Mouse (Mus musculus) kidney, adult 2 months (tissue): ENCODE measurements around the gene Ercc8. TPM values are rescaled to one million over a fixed set of nuclear protein-coding genes. Genes with fewer than 3 reads are reported as not detected.

Experiments
- DNase-seq: peaks from one replicate; pipeline ENCODE4 v3.0.0; 2021
- H3K27ac ChIP-seq: fragments of 200-500 bp; 2 replicates; pipeline ENCODE4 v1.5.1; 2012; ENCODE audit warnings: low read depth, low read length, control low read depth, inconsistent platforms; ENCODE audit not compliant: insufficient read depth
- H3K27me3 ChIP-seq: fragments of 200-500 bp; replicated peaks from 2 replicates; pipeline ENCODE4 v1.6.1; 2012; ENCODE audit warnings: mild to moderate bottlenecking, moderate library complexity, low read length, inconsistent platforms; ENCODE audit not compliant: control insufficient read depth, insufficient read depth
- H3K36me3 ChIP-seq: fragments of 200-500 bp; 2 replicates; pipeline ENCODE4 v1.6.1; 2012; ENCODE audit warnings: mild to moderate bottlenecking, moderate library complexity, low read length, inconsistent platforms; ENCODE audit not compliant: control insufficient read depth, insufficient read depth
- H3K4me1 ChIP-seq: fragments of 200-500 bp; 2 replicates; pipeline ENCODE4 v1.6.1; 2011; ENCODE audit warnings: low read length; ENCODE audit not compliant: control insufficient read depth, insufficient read depth
- H3K4me3 ChIP-seq: fragments of 200-500 bp; 2 replicates; pipeline ENCODE4 v1.5.1; 2011; ENCODE audit warnings: mild to moderate bottlenecking, low read depth, low read length, control low read depth; ENCODE audit not compliant: insufficient read depth
- CTCF ChIP-seq: fragments of 200-500 bp; conservative IDR thresholded peaks from 2 replicates; pipeline ENCODE4 v1.5.1; 2011; ENCODE audit warnings: low read depth, mild to moderate bottlenecking, control low read depth, low read length, moderate library complexity, mixed read lengths; ENCODE audit not compliant: insufficient read depth, insufficient read length
- POLR2A ChIP-seq: fragments of 200-500 bp; IDR thresholded peaks from one replicate; pipeline ENCODE4 v1.6.1; 2011; ENCODE audit warnings: low read depth, low read length, control low read depth
- WGBS: fragments of 180-500 bp; shearing (Covaris S2); methylation state at CpG from one replicate; pipeline ENCODE4 v1.1.7; 2018; 5-methylcytosine and 5-hydroxymethylcytosine counted together
- polyA plus RNA-seq: library from polyadenylated mRNA; depleted of rRNA; stranded (reverse); fragments of >200 nt; gene quantifications from 2 replicates; pipeline ENCODE4 v1.2.3, GENCODE M21; 2012

Gene Ercc8
- polyA plus RNA-seq, 1 experiment: 6.4 TPM

DNA sequence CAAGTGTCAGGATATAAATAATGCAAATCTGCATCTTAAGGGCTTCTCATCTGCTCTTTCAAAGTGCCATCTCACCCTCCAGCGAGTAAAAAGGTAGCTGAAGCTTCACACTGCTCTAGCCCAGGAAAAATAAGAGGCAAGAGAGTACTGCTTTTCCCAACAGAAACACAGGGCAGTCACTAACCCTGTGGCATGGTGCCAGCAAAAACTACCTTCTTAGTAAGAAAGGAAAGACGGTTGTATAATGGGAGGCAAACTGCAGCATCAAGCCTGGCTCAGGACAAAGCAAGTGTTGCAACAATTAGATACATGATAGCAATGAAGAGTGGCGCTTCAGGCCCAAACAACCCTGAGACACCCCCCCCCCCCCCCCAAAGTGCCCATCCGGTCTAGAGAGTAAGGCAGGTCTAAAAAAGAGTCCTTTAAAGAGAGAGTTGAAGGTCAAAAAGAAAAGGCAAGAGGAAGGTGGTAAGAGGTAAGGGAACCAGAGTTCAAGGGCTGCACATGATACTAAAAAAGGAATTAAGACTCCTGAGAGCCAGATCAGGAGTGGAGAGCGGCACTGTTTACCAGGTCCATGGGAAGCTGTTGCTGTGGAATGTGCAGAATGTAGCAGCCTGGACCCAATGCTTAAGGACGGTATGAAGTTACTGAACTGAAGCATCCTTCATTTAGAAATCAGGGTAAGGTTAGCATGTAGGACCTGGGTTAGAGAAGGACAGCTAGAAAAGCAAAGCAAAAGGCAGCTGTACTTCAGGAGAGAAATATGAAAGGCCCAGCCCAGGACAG, 26.3 kb upstream of the Ercc8 start:
- 44% methylated on average over 6 of the region's 6 CpGs for WGBS
- DNase-seq: peak; percentile 55
- TF ChIP-seq CTCF (no peak), POLR2A (no peak)
- Histone ChIP-seq H3K4me3 (no peak overlapping the region), H3K27ac (no peak overlapping the region), H3K4me1 (no peaks in the 10 kb centered on the region; the same call in 1 of the 2 replicates), H3K27me3 (no peaks in the 10 kb centered on the region), H3K36me3 (no peaks in the 10 kb centered on the region)

- H3K4me1 ChIP-seq: no peaks in the 10 kb centered on the region; the same call in 1 of the 2 replicates
- DNase-seq: no peak
- no peak overlapping the region for H3K4me3 ChIP-seq
- WGBS: 85% methylated on average over 6 of the region's 6 CpGs
- H3K27me3 ChIP-seq: no peaks in the 10 kb centered on the region
- no peaks in the 10 kb centered on the region for H3K36me3 ChIP-seq
- TF ChIP-seq CTCF: no peak
- TF ChIP-seq POLR2A: no peak
- no peak overlapping the region for H3K27ac ChIP-seq
Measured at GRCm38 (mm10) chr13:108135617-108136016, 22.9 kb upstream of the Ercc8 start.

DNA sequence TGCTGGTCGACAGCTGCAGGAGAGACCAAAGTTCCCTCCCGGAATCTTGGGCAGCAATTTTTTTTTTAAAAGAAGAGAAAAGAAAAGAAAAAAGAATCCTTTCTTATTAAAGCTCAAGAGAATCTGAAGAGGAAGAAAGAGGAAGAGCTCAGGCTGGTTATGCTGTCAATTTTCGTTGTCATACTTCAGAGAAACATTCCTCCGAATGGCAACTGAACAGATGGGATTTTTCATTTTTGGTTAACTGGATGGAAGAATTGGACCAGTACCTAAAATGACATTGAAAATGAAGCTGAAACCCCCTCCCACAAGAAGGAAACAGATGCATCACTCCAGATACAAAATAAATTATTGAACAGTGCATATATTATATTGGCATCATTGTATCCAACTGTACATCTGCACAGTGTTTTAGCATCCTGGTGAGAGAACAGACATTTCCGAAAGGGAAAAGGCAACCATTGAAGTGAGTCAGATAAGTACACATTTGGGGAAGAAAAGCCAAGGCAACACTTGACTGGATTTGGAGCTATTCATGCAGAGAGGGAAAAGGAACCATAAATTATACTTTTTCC, 20.0 kb upstream of the Ercc8 start:
- WGBS: 53% methylated on average over 5 of the region's 5 CpGs
- TF ChIP-seq POLR2A: no peak
- Histone ChIP-seq H3K4me3 (no peak overlapping the region), H3K27me3 (no peaks in the 10 kb centered on the region), H3K27ac (no peak overlapping the region), H3K4me1 (no peaks in the 10 kb centered on the region), H3K36me3 (no peaks in the 10 kb centered on the region)
- no peak for DNase-seq

GRCm38 (mm10) chr13:108144086-108144485, 14.4 kb upstream of the Ercc8 start:
- Histone ChIP-seq H3K27me3 (no peaks in the 10 kb centered on the region), H3K4me1 (no peaks in the 10 kb centered on the region), H3K4me3 (no peak overlapping the region), H3K27ac (no peak overlapping the region), H3K36me3 (no peaks in the 10 kb centered on the region)
- TF ChIP-seq CTCF: no peak
- no peak for TF ChIP-seq POLR2A
- no peak for DNase-seq
- 81% methylated on average over 8 of the region's 8 CpGs for WGBS

DNA sequence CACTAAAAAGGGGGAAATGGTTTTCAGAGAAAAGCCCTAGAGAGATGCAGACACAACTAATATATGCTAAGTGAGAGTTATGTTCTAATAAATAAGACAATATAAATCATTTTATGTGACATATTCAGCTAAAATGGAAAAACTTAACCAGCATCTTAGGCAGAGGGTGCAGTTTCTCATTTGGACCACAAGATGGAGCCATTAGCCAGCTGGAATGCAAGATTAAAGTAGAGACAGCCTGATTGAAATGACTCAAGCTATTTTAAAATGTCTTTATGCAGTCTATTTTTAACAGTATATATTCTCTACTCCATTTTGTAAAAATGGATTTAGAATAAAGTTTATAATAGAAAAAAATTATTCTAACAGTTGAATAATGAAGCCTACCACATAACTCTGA, 6.7 kb upstream of the Ercc8 start:
- Histone ChIP-seq H3K27ac (no peak overlapping the region), H3K4me1 (no peaks in the 10 kb centered on the region; the same call in 1 of the 2 replicates), H3K36me3 (no peaks in the 10 kb centered on the region), H3K27me3 (no peaks in the 10 kb centered on the region), H3K4me3 (no peak overlapping the region)
- DNase-seq: no peak
- TF ChIP-seq CTCF (0 out of 2 replicates have a peak, but pooled peaks have one; percentile 29), POLR2A (no peak)

DNA sequence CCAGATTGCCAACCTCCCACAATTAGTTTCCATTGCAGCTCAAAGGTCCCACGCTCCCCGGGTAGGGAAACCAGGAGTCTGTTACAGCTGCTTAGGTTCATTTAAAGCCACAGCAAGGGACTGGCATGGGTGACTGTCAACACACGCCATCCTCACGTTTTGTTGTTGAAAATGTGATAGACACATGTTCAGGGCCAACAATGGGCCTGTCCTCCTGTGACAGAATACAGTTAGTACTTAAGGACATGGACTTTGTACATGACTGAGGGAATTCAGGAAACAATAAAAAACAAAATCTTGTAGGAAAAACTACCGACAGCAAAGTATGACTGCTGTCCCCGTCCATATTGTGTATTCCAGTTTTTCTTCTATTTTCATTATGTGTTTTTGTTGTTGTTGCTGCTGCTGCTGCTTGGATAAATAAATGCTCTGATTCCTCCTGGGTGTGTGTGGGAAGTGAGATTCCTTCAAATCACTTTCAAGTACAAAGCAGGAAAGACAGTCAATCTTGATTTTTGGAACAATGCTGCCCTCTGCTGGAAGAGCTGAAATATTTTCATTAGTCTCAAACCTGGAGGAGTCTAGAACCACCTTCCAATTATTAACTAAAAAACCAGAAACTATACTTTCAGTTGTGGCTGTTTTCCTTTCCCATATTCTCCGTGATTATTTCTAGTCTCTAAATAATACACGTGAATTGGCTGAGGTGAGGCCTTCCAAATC, 5.7 kb upstream of the Ercc8 start:
- DNase-seq: peak; percentile 66
- TF ChIP-seq CTCF: peak; percentile 24; the same call in 1 of the 2 replicates
- no peak for TF ChIP-seq POLR2A
- H3K36me3 ChIP-seq: no peaks in the 10 kb centered on the region
- no peaks in the 10 kb centered on the region; the same call in 1 of the 2 replicates for H3K4me1 ChIP-seq
- WGBS: 35% methylated on average over 8 of the region's 8 CpGs
- H3K27ac ChIP-seq: no peak overlapping the region
- no peak overlapping the region for H3K4me3 ChIP-seq
- no peaks in the 10 kb centered on the region for H3K27me3 ChIP-seq

GRCm38 (mm10) chr13:108157156-108157555, 1.4 kb upstream of the Ercc8 start:
- Histone ChIP-seq H3K4me3 (no peak overlapping the region), H3K36me3 (no peaks in the 10 kb centered on the region), H3K27ac (no peak overlapping the region), H3K4me1 (peaks cover 4% of the 10 kb centered on the region; the same call in 1 of the 2 replicates), H3K27me3 (no peaks in the 10 kb centered on the region)
- 82% methylated on average over 2 of the region's 2 CpGs for WGBS
- no peak for DNase-seq
- TF ChIP-seq CTCF (no peak), POLR2A (no peak)
